Mouse (Mus musculus) megakaryocyte, embryonic 14.5 days (primary cell): Measurements from ENCODE around the gene Ypel2.

ENCODE experiments used
- FLI1 ChIP-seq: IDR thresholded peaks from 2 replicates; pipeline ENCODE4 v1.6.1; 2012; ENCODE audit warnings: low read length, inconsistent platforms, mixed read lengths
- GATA1 ChIP-seq: IDR thresholded peaks from 3 replicates; pipeline ENCODE4 v1.6.1; 2012; ENCODE audit warnings: mixed read lengths, low read length, inconsistent platforms, borderline replicate concordance

GRCm38 (mm10) chr11:86956363-86956762, 37.1 kb downstream of the Ypel2 start:
- TF ChIP-seq GATA1 (no peak), FLI1 (no peak)
